Mouse (Mus musculus): ENCODE results near the gene Sema6c. TPM values are rescaled to one million over a fixed set of nuclear protein-coding genes. Genes with fewer than 3 reads are reported as not detected.
"Not testable (repeated sequence)": the region's sequence is repeated elsewhere in the genome, so short reads cannot be mapped to it uniquely, and the experiment has no call there.

The Sema6c gene
- polyA plus RNA-seq, 1 experiment from 2014 or later: 0.37 TPM

GRCm38 (mm10) chr3:95133176-95133575 lies 27.1 kb upstream of the Sema6c start:
- Histone ChIP-seq H3K4me1 (replicated peaks) (peaks cover 31% of the 10 kb centered on the region), H3K27ac (replicated peaks) (peak overlapping the region; percentile 86), H3K9ac (peak overlapping the region; percentile 63), H3K36me3 (replicated peaks) (peaks cover 28% of the 10 kb centered on the region), H3K4me2 (peak overlapping the region; percentile 87), H3K9me3 (replicated peaks) (no peaks in the 10 kb centered on the region), H3K4me3 (replicated peaks) (peak overlapping the region; percentile 71), H3K27me3 (no peaks in the 10 kb centered on the region)
- WGBS (ENCODE audit: insufficient replicate concordance): 51% methylated on average over 11 of the region's 11 CpGs
- no peak for ATAC-seq (ENCODE audit: insufficient read depth)

DNA sequence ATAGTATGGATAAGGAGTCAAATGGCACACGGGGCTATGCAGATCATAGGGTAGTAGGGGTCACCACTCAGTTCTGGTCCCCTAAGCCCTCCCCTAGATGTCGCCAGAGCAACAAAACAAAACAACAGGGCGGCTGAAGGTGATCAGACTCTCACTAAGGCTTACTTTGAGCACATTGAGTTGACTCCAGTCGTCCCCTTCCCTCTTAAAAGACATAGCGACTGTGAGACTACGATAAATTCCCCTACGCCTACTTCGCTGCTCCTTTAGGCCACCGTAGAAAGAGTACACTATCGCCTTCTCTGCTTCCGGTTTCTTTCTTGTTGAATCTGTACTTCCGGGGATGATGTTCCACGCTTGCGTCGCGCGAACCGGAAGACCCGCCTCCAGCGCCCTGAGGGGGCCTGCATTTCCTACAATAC lies 26.6 kb upstream of the Sema6c start, which contains the start of the genes Scnm1 and Lysmd1:
TSS of gene Scnm1 (minus strand) at position 332 of the 422 bp plus-strand sequence.
TSS of gene Lysmd1 (plus strand) at position 409 of the 422 bp plus-strand sequence.
- peak within 1 kb of the TSS; percentile 71 for H3K4me3 ChIP-seq (replicated peaks)
- WGBS (ENCODE audit: insufficient replicate concordance): under 1% methylated on average over 20 of the region's 20 CpGs
- H3K27ac ChIP-seq (replicated peaks): peak within 1 kb of the TSS; percentile 86
- H3K4me1 ChIP-seq (replicated peaks): peaks cover 31% of the 10 kb centered on the region
- H3K4me2 ChIP-seq: peak within 1 kb of the TSS; percentile 87
- peaks cover 29% of the 10 kb centered on the region for H3K36me3 ChIP-seq (replicated peaks)
- peak; percentile 89 for ATAC-seq (ENCODE audit: insufficient read depth)
- no peaks in the 10 kb centered on the region for H3K27me3 ChIP-seq
- H3K9me3 ChIP-seq (replicated peaks): no peaks in the 10 kb centered on the region
- H3K9ac ChIP-seq: peak within 1 kb of the TSS; percentile 63

DNA sequence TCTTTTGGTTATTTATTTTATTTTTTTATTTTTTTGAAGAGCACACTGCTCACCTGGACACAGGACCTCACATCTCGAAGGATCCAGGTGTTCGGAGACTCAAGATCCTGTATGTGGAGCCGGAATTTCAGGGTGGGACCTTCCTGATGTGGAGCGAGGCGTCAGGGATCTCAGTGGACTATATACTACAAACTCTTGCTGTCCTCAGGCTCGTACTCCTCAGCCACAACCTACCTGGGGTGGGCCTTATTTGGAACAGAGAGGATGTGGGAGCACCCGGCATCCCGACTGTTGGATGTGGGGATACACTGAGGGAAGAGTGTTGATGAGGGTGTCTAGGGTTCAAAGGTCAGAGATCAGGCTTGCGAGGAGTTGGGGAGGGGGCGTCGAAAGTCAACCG lies 26.1 kb upstream of the Sema6c start:
- no CpG with 5 or more reads among the region's 12 CpGs for WGBS (ENCODE audit: insufficient replicate concordance)

DNA sequence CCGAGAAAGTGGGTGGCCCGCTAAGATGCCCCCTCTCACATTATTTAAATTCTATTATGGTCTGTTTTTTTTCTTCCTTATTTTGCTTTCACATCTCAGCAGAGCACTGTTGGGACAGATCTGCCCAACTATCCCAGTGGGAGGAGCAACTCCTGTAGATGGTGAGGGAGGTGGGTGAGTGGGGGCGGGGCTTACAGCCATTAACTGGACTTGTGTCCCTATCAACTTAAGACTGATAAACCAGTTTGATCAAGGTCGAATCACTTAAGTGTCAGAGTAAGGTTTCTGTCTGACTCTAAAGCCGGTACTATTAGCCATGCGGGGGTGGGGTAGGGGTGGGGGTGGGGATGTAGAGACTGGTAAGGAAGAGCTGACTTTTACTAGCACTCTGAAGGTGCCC lies 25.2 kb upstream of the Sema6c start:
- Histone ChIP-seq H3K9me3 (replicated peaks) (no peaks in the 10 kb centered on the region), H3K9ac (peak overlapping the region; percentile 47; the same call in 1 of the 2 replicates), H3K36me3 (replicated peaks) (peaks cover 24% of the 10 kb centered on the region), H3K4me3 (replicated peaks) (peak overlapping the region; percentile 56), H3K27ac (replicated peaks) (peak overlapping the region; percentile 64), H3K27me3 (no peaks in the 10 kb centered on the region), H3K4me2 (peak overlapping the region; percentile 78), H3K4me1 (replicated peaks) (peaks cover 37% of the 10 kb centered on the region)
- ATAC-seq (ENCODE audit: insufficient read depth): peak; percentile 40
- 5% methylated on average over 6 of the region's 6 CpGs for WGBS (ENCODE audit: insufficient replicate concordance)

More for the DNA sequence above, 26.1 kb upstream of the Sema6c start:
- not testable (repeated sequence) for H3K4me2 ChIP-seq; H3K9me3 ChIP-seq (replicated peaks); H3K27ac ChIP-seq (replicated peaks); H3K27me3 ChIP-seq; H3K9ac ChIP-seq
- peaks cover 26% of the 10 kb centered on the region for H3K36me3 ChIP-seq (replicated peaks)
- ATAC-seq (ENCODE audit: insufficient read depth): peak; percentile 60
- H3K4me1 ChIP-seq (replicated peaks): peaks cover 31% of the 10 kb centered on the region
- peak overlapping the region; percentile 71 for H3K4me3 ChIP-seq (replicated peaks)

- peaks cover 28% of the 10 kb centered on the region for H3K36me3 ChIP-seq (replicated peaks)
- ATAC-seq (ENCODE audit: insufficient read depth): no peak
- peaks cover 42% of the 10 kb centered on the region for H3K4me1 ChIP-seq (replicated peaks)
- peak overlapping the region; percentile 78 for H3K4me2 ChIP-seq
- H3K9me3 ChIP-seq (replicated peaks): no peaks in the 10 kb centered on the region
- peak overlapping the region; percentile 56 for H3K4me3 ChIP-seq (replicated peaks)
- H3K27me3 ChIP-seq: no peaks in the 10 kb centered on the region
- WGBS (ENCODE audit: insufficient replicate concordance): 27% methylated on average over 7 of the region's 7 CpGs
- H3K9ac ChIP-seq: peak overlapping the region; percentile 47; the same call in 1 of the 2 replicates
- H3K27ac ChIP-seq (replicated peaks): peak overlapping the region; percentile 64
Measured at GRCm38 (mm10) chr3:95135433-95136052, 24.7 kb upstream of the Sema6c start.

DNA sequence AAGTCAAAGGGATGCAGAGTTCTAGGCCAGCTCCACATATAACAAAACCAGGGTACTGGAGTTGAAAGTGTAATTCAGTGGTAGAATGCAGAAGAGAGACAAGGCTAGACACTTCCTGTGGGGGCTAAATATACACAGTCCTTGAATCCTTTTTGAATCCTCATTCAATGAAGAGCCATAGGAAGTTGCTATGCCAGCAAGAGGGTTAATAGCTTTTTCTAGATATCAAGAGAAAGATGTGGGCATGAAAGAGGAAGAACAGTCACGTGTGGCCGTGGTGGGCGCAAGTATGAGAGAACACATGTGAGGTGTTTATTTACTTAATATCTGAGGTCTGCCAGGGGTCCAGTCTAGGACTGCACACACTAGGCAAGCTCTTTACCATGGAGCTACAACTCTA lies 23.9 kb upstream of the Sema6c start:
- peak overlapping the region; percentile 78 for H3K4me2 ChIP-seq
- no peak overlapping the region for H3K4me3 ChIP-seq (replicated peaks)
- H3K9me3 ChIP-seq (replicated peaks): no peaks in the 10 kb centered on the region
- no peak for ATAC-seq (ENCODE audit: insufficient read depth)
- WGBS (ENCODE audit: insufficient replicate concordance): 52% methylated on average over 3 of the region's 3 CpGs
- H3K4me1 ChIP-seq (replicated peaks): peaks cover 43% of the 10 kb centered on the region
- peak overlapping the region; percentile 18; the same call in 1 of the 2 replicates for H3K9ac ChIP-seq
- H3K27ac ChIP-seq (replicated peaks): peak overlapping the region; percentile 64; the same call in 1 of the 2 replicates
- H3K36me3 ChIP-seq (replicated peaks): peaks cover 34% of the 10 kb centered on the region
- H3K27me3 ChIP-seq: no peaks in the 10 kb centered on the region

DNA sequence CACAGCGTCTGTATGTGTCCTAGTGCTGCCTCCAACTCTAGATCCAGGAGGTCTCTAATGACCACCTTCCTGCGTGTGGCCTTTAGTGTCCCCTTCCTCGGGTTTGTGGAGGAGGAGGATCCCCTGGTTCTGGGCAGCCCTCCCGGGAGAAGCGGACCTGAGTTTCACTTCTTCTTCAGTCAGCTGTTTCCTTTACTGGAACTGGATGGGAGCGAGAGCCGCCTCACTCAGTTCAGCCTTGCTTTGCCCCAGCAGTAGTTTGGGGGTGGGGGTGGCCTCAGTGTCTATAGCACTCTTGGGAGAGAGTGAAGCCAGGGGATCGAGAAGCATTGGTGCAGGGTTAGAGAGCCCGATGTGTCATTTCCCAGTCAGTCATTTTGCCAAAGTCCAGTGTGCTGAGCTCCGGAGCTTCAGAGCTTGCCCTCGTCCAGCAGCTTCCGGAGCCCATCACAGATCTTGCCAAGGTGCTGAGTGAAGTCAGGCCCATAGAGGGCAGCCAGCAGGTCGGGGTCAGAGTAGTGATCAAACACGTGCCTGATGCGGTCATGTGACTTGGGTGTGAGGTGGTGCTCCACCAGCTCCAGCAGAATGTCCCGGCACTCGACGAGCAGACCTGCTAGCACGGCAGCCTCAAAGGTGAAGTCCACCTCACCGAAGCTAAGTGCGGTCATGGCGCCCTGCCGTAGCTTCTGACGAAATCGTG lies 20.5 kb upstream of the Sema6c start:
- H3K27me3 ChIP-seq: 0 out of 2 replicates have a peak, but pooled peaks cover 5% of the 10 kb centered on the region
- WGBS (ENCODE audit: insufficient replicate concordance): 65% methylated on average over 25 of the region's 25 CpGs
- peak overlapping the region; percentile 36 for H3K4me2 ChIP-seq
- no peak for ATAC-seq (ENCODE audit: insufficient read depth)
- H3K27ac ChIP-seq (replicated peaks): no peak overlapping the region; the same call in 1 of the 2 replicates
- no peaks in the 10 kb centered on the region for H3K9me3 ChIP-seq (replicated peaks)
- H3K4me1 ChIP-seq (replicated peaks): peaks cover 46% of the 10 kb centered on the region
- H3K36me3 ChIP-seq (replicated peaks): peaks cover 26% of the 10 kb centered on the region
- no peak overlapping the region for H3K9ac ChIP-seq
- H3K4me3 ChIP-seq (replicated peaks): no peak overlapping the region

- Histone ChIP-seq H3K4me1 (replicated peaks) (peaks cover 41% of the 10 kb centered on the region), H3K4me3 (replicated peaks) (peak overlapping the region; percentile 21), H3K27me3 (0 out of 2 replicates have a peak, but pooled peaks cover 5% of the 10 kb centered on the region), H3K9me3 (replicated peaks) (no peaks in the 10 kb centered on the region), H3K27ac (replicated peaks) (no peak overlapping the region), H3K4me2 (peak overlapping the region; percentile 36), H3K36me3 (replicated peaks) (peaks cover 26% of the 10 kb centered on the region), H3K9ac (no peak overlapping the region)
- ATAC-seq (ENCODE audit: insufficient read depth): no peak
- 71% methylated on average over 18 of the region's 18 CpGs for WGBS (ENCODE audit: insufficient replicate concordance)
Measured at GRCm38 (mm10) chr3:95140289-95140595, 20.0 kb upstream of the Sema6c start.

- Histone ChIP-seq H3K27me3 (0 out of 2 replicates have a peak, but pooled peaks cover 5% of the 10 kb centered on the region), H3K27ac (replicated peaks) (peak overlapping the region; percentile 60; the same call in 1 of the 2 replicates), H3K9me3 (replicated peaks) (no peaks in the 10 kb centered on the region), H3K9ac (no peak overlapping the region), H3K4me1 (replicated peaks) (peaks cover 36% of the 10 kb centered on the region), H3K4me2 (peak overlapping the region; percentile 36), H3K4me3 (replicated peaks) (peak overlapping the region; percentile 38), H3K36me3 (replicated peaks) (peaks cover 26% of the 10 kb centered on the region)
- ATAC-seq (ENCODE audit: insufficient read depth): no peak
- WGBS (ENCODE audit: insufficient replicate concordance): 84% methylated on average over 6 of the region's 6 CpGs
Measured at GRCm38 (mm10) chr3:95140795-95141194, 19.5 kb upstream of the Sema6c start.

DNA sequence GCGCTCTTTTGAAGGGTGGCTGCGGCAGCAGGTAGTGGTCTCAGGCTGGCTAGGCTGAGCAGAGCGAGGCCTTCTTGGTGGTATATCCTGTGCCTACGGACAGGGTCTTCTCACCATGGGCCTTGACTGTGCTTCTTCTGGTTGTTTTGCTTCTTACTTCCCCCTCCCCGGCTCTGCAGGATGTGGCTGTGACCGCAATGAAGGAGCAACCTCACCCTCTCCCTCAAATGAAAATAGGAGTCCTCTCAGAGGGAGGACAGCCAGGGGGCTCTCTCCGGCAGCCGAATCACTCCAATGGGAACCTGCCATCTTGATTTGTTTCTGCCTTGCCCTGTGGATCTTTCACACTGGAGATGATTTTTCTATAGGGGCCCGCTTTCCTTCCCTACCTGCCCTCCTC lies 18.8 kb upstream of the Sema6c start:
- no peaks in the 10 kb centered on the region for H3K9me3 ChIP-seq (replicated peaks)
- WGBS (ENCODE audit: insufficient replicate concordance): 38% methylated on average over 9 of the region's 9 CpGs
- peak overlapping the region; percentile 38 for H3K4me3 ChIP-seq (replicated peaks)
- no peak overlapping the region for H3K9ac ChIP-seq
- peaks cover 26% of the 10 kb centered on the region for H3K36me3 ChIP-seq (replicated peaks)
- 0 out of 2 replicates have a peak, but pooled peaks cover 5% of the 10 kb centered on the region for H3K27me3 ChIP-seq
- H3K27ac ChIP-seq (replicated peaks): peak overlapping the region; percentile 60
- peaks cover 29% of the 10 kb centered on the region for H3K4me1 ChIP-seq (replicated peaks)
- peak overlapping the region; percentile 45 for H3K4me2 ChIP-seq
- no peak for ATAC-seq (ENCODE audit: insufficient read depth)

- no peak within 1 kb of the TSS for H3K9ac ChIP-seq
- no peaks in the 10 kb centered on the region for H3K9me3 ChIP-seq (replicated peaks)
- WGBS (ENCODE audit: insufficient replicate concordance): 38% methylated on average over 10 of the region's 10 CpGs
- H3K4me1 ChIP-seq (replicated peaks): peaks cover 25% of the 10 kb centered on the region
- H3K27ac ChIP-seq (replicated peaks): peak within 1 kb of the TSS; percentile 60
- peaks cover 26% of the 10 kb centered on the region for H3K36me3 ChIP-seq (replicated peaks)
- H3K4me2 ChIP-seq: peak within 1 kb of the TSS; percentile 45
- peak within 1 kb of the TSS; percentile 38 for H3K4me3 ChIP-seq (replicated peaks)
- H3K27me3 ChIP-seq: 0 out of 2 replicates have a peak, but pooled peaks cover 5% of the 10 kb centered on the region
- ATAC-seq (ENCODE audit: insufficient read depth): peak; percentile 66; the same call in 1 of the 2 replicates
Measured at GRCm38 (mm10) chr3:95141952-95142616, 18.2 kb upstream of the Sema6c start, which contains the start of gene Tnfaip8l2. Tnfaip8l2 (minus strand) TSS chr3:95142360.

All from liver, embryonic 15.5 days (tissue).